Mouse (Mus musculus) heart, embryonic 10.5 days (tissue): ENCODE results near the gene Fbxl4. TPM values are rescaled to one million over a fixed set of nuclear protein-coding genes. Genes with fewer than 3 reads are reported as not detected.

Experiments
- DNase-seq: peaks from one replicate; pipeline ENCODE4 v3.0.0-alpha.2; 2017; ENCODE audit warnings: low spot score
- H3K27ac ChIP-seq: fragments of 300-500 bp; sonication (generic); 2 replicates; pipeline ENCODE4 v1.5.1; 2016; ENCODE audit warnings: mild to moderate bottlenecking
- H3K27me3 ChIP-seq: fragments of 300-500 bp; sonication (generic); 2 replicates; pipeline ENCODE4 v1.6.1; 2016; ENCODE audit warnings: mild to moderate bottlenecking; ENCODE audit not compliant: poor library complexity, insufficient read depth, severe bottlenecking
- H3K36me3 ChIP-seq: fragments of 300-500 bp; sonication (generic); 2 replicates; pipeline ENCODE4 v1.6.1; 2016; ENCODE audit warnings: mild to moderate bottlenecking, moderate library complexity
- H3K4me1 ChIP-seq: fragments of 300-500 bp; sonication (generic); 2 replicates; pipeline ENCODE4 v1.6.1; 2016; ENCODE audit warnings: mild to moderate bottlenecking
- H3K4me3 ChIP-seq: fragments of 300-500 bp; sonication (generic); 2 replicates; pipeline ENCODE4 v1.5.1; 2016; ENCODE audit warnings: mild to moderate bottlenecking, moderate library complexity
- H3K9me3 ChIP-seq: fragments of 300-500 bp; sonication (generic); 2 replicates; pipeline ENCODE4 v1.6.1; 2016; ENCODE audit warnings: mild to moderate bottlenecking, moderate library complexity
- WGBS: fragments of 180-500 bp; shearing (Covaris S2); methylation state at CpG from one replicate; pipeline ENCODE4 v1.1.7; 2016; 5-methylcytosine and 5-hydroxymethylcytosine counted together
- polyA plus RNA-seq: library from polyadenylated mRNA; unstranded; fragments of >200 nt; fragmentation: Nextera tagmentation; extraction: Ambion mirVana; gene quantifications from 2 replicates; pipeline ENCODE4 v1.2.1, GENCODE M21; 2016

The Fbxl4 gene
- polyA plus RNA-seq, 1 experiment from 2014 or later, result 9.2 TPM

- Histone ChIP-seq H3K36me3 (no peaks in the 10 kb centered on the region), H3K4me3 (peak overlapping the region; percentile 33), H3K27ac (no peak overlapping the region), H3K4me1 (peaks cover 12% of the 10 kb centered on the region), H3K27me3 (peaks cover 86% of the 10 kb centered on the region), H3K9me3 (no peaks in the 10 kb centered on the region)
- no peak for DNase-seq
- under 1% methylated on average over 27 of the region's 28 CpGs for WGBS
Observed at GRCm38 (mm10) chr4:22479368-22480090, 122.2 kb downstream of the Fbxl4 start.

GRCm38 (mm10) chr4:22480091-22480857 lies 122.9 kb downstream of the Fbxl4 start:
- Histone ChIP-seq H3K4me1 (peaks cover 12% of the 10 kb centered on the region), H3K27ac (no peak overlapping the region), H3K9me3 (no peaks in the 10 kb centered on the region), H3K27me3 (peaks cover 87% of the 10 kb centered on the region), H3K36me3 (no peaks in the 10 kb centered on the region), H3K4me3 (peak overlapping the region; percentile 33)
- under 1% methylated on average over 18 of the region's 18 CpGs for WGBS
- DNase-seq, result no peak

- Histone ChIP-seq H3K9me3 (no peaks in the 10 kb centered on the region), H3K27me3 (peaks cover 84% of the 10 kb centered on the region), H3K36me3 (no peaks in the 10 kb centered on the region), H3K27ac (no peak overlapping the region), H3K4me3 (no peak overlapping the region), H3K4me1 (peaks cover 12% of the 10 kb centered on the region)
- no peak for DNase-seq
- 0% methylated on average over 1 of the region's 1 CpGs for WGBS
Observed at GRCm38 (mm10) chr4:22480858-22481205, 123.5 kb downstream of the Fbxl4 start.

- Histone ChIP-seq H3K4me3 (no peak overlapping the region), H3K27me3 (peaks cover 91% of the 10 kb centered on the region), H3K27ac (no peak overlapping the region), H3K9me3 (no peaks in the 10 kb centered on the region), H3K36me3 (no peaks in the 10 kb centered on the region), H3K4me1 (peaks cover 16% of the 10 kb centered on the region)
- 16% methylated on average over 2 of the region's 2 CpGs for WGBS
- DNase-seq, result no peak
Observed at GRCm38 (mm10) chr4:22482118-22482517, 124.8 kb downstream of the Fbxl4 start.

GRCm38 (mm10) chr4:22482756-22483280 lies 125.5 kb downstream of the Fbxl4 start:
- Histone ChIP-seq H3K27ac (no peak overlapping the region), H3K27me3 (peaks cover 93% of the 10 kb centered on the region), H3K4me1 (peaks cover 23% of the 10 kb centered on the region), H3K9me3 (no peaks in the 10 kb centered on the region), H3K4me3 (no peak overlapping the region), H3K36me3 (no peaks in the 10 kb centered on the region)
- 7% methylated on average over 7 of the region's 7 CpGs for WGBS
- DNase-seq, result no peak

- WGBS, result 7% methylated on average over 2 of the region's 2 CpGs
- H3K4me3 ChIP-seq, result no peak overlapping the region
- no peak overlapping the region for H3K27ac ChIP-seq
- H3K27me3 ChIP-seq, result peaks cover 93% of the 10 kb centered on the region
- no peaks in the 10 kb centered on the region for H3K36me3 ChIP-seq
- H3K9me3 ChIP-seq, result no peaks in the 10 kb centered on the region
- DNase-seq, result no peak
- peaks cover 26% of the 10 kb centered on the region for H3K4me1 ChIP-seq
Observed at GRCm38 (mm10) chr4:22483548-22483947, 126.2 kb downstream of the Fbxl4 start.

Other genes starting within 250 kb of the Fbxl4 start
- gene Pou3f2, start 130.8 kb downstream of the Fbxl4 start, polyA plus RNA-seq, result 0.10 TPM in 2 replicates